Mouse (Mus musculus) CH12.LX (cell line): ENCODE measurements around the gene Kif1bp.

Source experiments
- CHD2 ChIP-seq: IDR thresholded peaks from 2 replicates; pipeline ENCODE4 v1.6.1; 2011; ENCODE audit warnings: low read length, improper control_type of control experiment
- CTCF ChIP-seq, 2 experiments: IDR thresholded peaks in 1 of 2; conservative IDR thresholded peaks in 1 of 2; 2 replicates each; pipeline ENCODE4 v1.5.1; 2011 to 2012; ENCODE audit warnings: low read depth in 2 of 2, low read length in 2 of 2, improper control_type of control experiment in 1 of 2, inconsistent platforms in 1 of 2, mild to moderate bottlenecking in 1 of 2, moderate library complexity in 1 of 2
- GABPA ChIP-seq: IDR thresholded peaks from 2 replicates; pipeline ENCODE4 v1.6.1; 2012; ENCODE audit warnings: low read depth, low read length, improper control_type of control experiment, inconsistent platforms; ENCODE audit not compliant: insufficient replicate concordance
- JUND ChIP-seq: conservative IDR thresholded peaks from 2 replicates; pipeline ENCODE4 v1.6.1; 2011; ENCODE audit warnings: low read depth, low read length, improper control_type of control experiment
- NELFE ChIP-seq: IDR thresholded peaks from 2 replicates; pipeline ENCODE4 v1.6.1; 2011; ENCODE audit warnings: low read depth, low read length, improper control_type of control experiment
- PAX5 ChIP-seq: IDR thresholded peaks from 2 replicates; pipeline ENCODE4 v1.6.1; 2012; ENCODE audit warnings: low read length, inconsistent platforms, mixed read lengths
- POLR2A ChIP-seq: IDR thresholded peaks from 2 replicates; pipeline ENCODE4 v1.6.1; 2011; ENCODE audit warnings: low read depth, mild to moderate bottlenecking, improper control_type of control experiment, low read length
- SIN3A ChIP-seq: IDR thresholded peaks from 2 replicates; pipeline ENCODE4 v1.6.1; 2012; ENCODE audit warnings: low read length, improper control_type of control experiment, inconsistent platforms
- USF1 ChIP-seq: IDR thresholded peaks from 2 replicates; pipeline ENCODE4 v1.6.1; 2014; ENCODE audit warnings: low read depth, mild to moderate bottlenecking, inconsistent platforms, low read length, improper control_type of control experiment
- ZKSCAN1 ChIP-seq: IDR thresholded peaks from 2 replicates; pipeline ENCODE4 v1.6.1; 2012; ENCODE audit warnings: low read depth, inconsistent platforms, low read length, improper control_type of control experiment, borderline replicate concordance

DNA sequence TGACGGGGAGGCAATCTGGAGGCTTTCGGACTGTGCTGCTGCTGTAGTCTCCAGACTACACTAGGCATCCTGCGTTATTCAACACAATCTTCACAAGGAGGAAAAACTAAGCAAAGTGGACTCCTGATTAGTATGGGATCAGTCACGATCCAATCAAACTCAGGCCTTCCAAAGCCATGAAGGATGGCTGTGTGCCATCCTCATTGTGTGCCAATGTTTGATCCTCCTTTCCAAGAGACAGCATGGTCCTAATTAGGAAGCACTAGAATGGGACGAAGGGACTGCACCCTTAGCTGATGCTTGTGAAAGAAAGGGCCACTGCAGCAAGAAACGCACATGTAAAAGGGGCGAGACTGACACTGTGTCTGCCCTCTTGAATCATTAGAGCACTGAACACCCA, 14.2 kb upstream of the Kif1bp start:
- TF ChIP-seq CTCF (conservative IDR thresholded peaks at IDR 0.05 in 1 of 2, IDR thresholded peaks at IDR 0.05 in 1 of 2; ENCODE audit: low read depth in 2 of 2, low read length in 2 of 2) (no peak), JUND (no peak), SIN3A (no peak), POLR2A (no peak), NELFE (no peak), GABPA (no peak), PAX5 (no peak), CHD2 (no peak), ZKSCAN1 (no peak), USF1 (no peak)
